Mouse (Mus musculus) left cerebral cortex, postnatal 10 days (tissue): ENCODE measurements at regions not wholly inside any gene's neighbourhood (a gene's known extent, or its start where the extent isn't known, plus 50 kb on each side); places are given as distances from the start of the nearest gene placed in this dataset.
A peak's percentile ranks its signal among the peaks of the same experiment; 100 is the strongest.

ENCODE experiments used
- DNase-seq, 2 experiments: peaks; one replicate each; pipeline ENCODE4 v3.0.0; 2021 to 2022; ENCODE audit warnings: low spot score in 2 of 2, mixed read lengths in 1 of 2; ENCODE audit errors: extremely low spot score in 1 of 2
- intact Hi-C: fragments of 180-260 bp; cut with DNase I; formaldehyde crosslinking; loops from one replicate; pipeline ENCODE4 v1.15.1; 2025

- no peak for DNase-seq
- intact Hi-C loops = no loop called here
Observed at GRCm38 (mm10) chr10:30280451-30280850, 80.1 kb upstream of the Cenpw start.

GRCm38 (mm10) chr10:30279978-30280377, 79.6 kb upstream of the Cenpw start:
- DNase-seq = no peak
- intact Hi-C loops = no loop called here

- DNase-seq = peak in 1 of 2 experiments; percentile 13
- intact Hi-C loops = no loop called here
Observed at GRCm38 (mm10) chr10:30278987-30279386, 78.6 kb upstream of the Cenpw start.

GRCm38 (mm10) chr10:30265129-30265528, 64.8 kb upstream of the Cenpw start:
- intact Hi-C loops = no loop called here
- DNase-seq = no peak

GRCm38 (mm10) chr10:30259716-30260115, 59.4 kb upstream of the Cenpw start:
- DNase-seq = no peak
- intact Hi-C loops = no loop called here

GRCm38 (mm10) chr10:30257889-30258288, 57.5 kb upstream of the Cenpw start:
- DNase-seq = no peak
- intact Hi-C loops = no loop called here
